Mouse (Mus musculus): Measurements from ENCODE around the gene Gm10260. TPM values are rescaled to one million over a fixed set of nuclear protein-coding genes. Genes with fewer than 3 reads are reported as not detected.

Gene Gm10260
- polyA plus RNA-seq, 1 experiment from 2014 or later, result 3.7 TPM

GRCm38 (mm10) chr13:97765913-97766312 lies 5.5 kb upstream of the Gm10260 start:
- no peaks in the 10 kb centered on the region for H3K9me3 ChIP-seq
- no peak overlapping the region for H3K4me3 ChIP-seq (replicated peaks)
- H3K27ac ChIP-seq, result no peak overlapping the region
- no peaks in the 10 kb centered on the region for H3K27me3 ChIP-seq
- WGBS, result 90% methylated on average over 2 of the region's 2 CpGs
- H3K36me3 ChIP-seq, result no peaks in the 10 kb centered on the region
- no peak overlapping the region for H3K9ac ChIP-seq (replicated peaks)
- ATAC-seq, result no peak
- H3K4me2 ChIP-seq (replicated peaks), result no peak overlapping the region
- H3K4me1 ChIP-seq (replicated peaks), result peaks cover 23% of the 10 kb centered on the region

DNA sequence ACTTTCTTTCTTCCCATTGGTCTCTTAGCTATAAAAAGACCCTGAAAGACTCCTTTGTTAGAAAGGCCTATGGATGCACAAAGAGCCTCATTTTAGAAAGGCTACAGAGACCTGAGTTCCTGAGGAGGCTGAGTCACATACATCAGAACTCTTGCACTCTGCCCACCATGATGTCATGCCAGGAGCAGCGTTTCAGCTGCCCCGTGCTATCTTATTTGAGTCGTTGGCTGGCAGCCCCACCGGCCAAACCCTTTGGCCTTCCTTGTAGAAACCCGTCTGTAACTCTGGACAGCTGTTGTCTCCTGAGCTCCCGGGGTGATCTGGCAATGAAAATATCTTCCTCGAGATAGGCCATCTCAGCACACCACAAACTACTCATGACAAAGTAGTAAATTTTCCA lies 3.6 kb upstream of the Gm10260 start:
- WGBS, result 68% methylated on average over 7 of the region's 7 CpGs
- no peaks in the 10 kb centered on the region for H3K36me3 ChIP-seq
- H3K9ac ChIP-seq (replicated peaks), result no peak overlapping the region
- H3K27ac ChIP-seq, result no peak overlapping the region
- ATAC-seq, result no peak
- H3K9me3 ChIP-seq, result no peaks in the 10 kb centered on the region
- H3K4me2 ChIP-seq (replicated peaks), result no peak overlapping the region
- H3K4me1 ChIP-seq (replicated peaks), result peaks cover 20% of the 10 kb centered on the region
- H3K4me3 ChIP-seq (replicated peaks), result no peak overlapping the region
- H3K27me3 ChIP-seq, result no peaks in the 10 kb centered on the region

DNA sequence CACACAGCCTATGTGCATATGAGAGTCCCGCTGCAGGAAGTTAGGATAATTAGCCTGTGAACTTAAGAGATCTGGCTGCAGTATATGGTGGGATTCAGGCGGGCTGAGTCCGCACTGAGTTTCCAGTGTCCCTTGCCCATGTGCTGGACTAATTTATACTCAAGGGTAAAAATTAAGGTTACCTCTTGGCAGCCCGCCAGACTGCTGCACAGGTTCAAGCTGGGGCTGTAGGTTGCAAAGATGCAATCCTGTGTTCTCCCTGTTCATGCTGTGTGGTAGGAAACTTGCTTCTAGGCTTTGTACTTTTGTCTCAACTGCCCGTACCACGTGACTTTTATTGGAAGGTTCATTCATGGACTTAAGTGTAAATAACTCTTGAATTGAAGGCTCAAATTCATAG lies 3.0 kb upstream of the Gm10260 start:
- H3K27ac ChIP-seq, result no peak overlapping the region
- no peaks in the 10 kb centered on the region for H3K27me3 ChIP-seq
- no peak overlapping the region for H3K4me3 ChIP-seq (replicated peaks)
- no peaks in the 10 kb centered on the region for H3K9me3 ChIP-seq
- no peaks in the 10 kb centered on the region for H3K36me3 ChIP-seq
- 0 out of 2 replicates have a peak, but pooled peaks have one; percentile 40 for ATAC-seq
- no peak overlapping the region for H3K9ac ChIP-seq (replicated peaks)
- WGBS, result 75% methylated on average over 6 of the region's 6 CpGs
- peaks cover 14% of the 10 kb centered on the region for H3K4me1 ChIP-seq (replicated peaks)
- no peak overlapping the region for H3K4me2 ChIP-seq (replicated peaks)

DNA sequence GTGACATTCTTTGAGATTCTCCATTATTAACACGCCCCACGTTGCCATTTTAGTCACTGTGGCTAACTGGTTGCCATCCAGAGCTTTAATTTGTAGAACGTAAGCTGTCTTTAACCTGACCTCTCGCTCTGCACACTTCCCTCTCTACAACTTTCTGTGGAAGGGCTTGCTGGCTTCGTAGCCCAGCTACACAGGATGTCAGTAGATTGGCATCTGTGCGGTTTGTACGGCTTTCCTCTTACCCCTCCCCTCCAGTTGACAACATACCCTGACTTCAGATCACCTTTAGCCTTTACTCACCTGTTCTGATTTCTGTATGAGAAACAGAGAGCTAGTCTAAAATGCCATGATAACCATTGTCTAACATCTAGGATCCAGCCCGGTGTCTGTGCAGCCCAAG lies 1.7 kb upstream of the Gm10260 start:
- no peak overlapping the region for H3K9ac ChIP-seq (replicated peaks)
- H3K27me3 ChIP-seq, result no peaks in the 10 kb centered on the region
- 93% methylated on average over 8 of the region's 8 CpGs for WGBS
- H3K4me2 ChIP-seq (replicated peaks), result no peak overlapping the region
- no peak overlapping the region for H3K27ac ChIP-seq
- no peaks in the 10 kb centered on the region for H3K36me3 ChIP-seq
- H3K9me3 ChIP-seq, result no peaks in the 10 kb centered on the region
- no peak for ATAC-seq
- H3K4me3 ChIP-seq (replicated peaks), result no peak overlapping the region
- H3K4me1 ChIP-seq (replicated peaks), result peaks cover 15% of the 10 kb centered on the region; the same call in 1 of the 2 replicates

GRCm38 (mm10) chr13:97757033-97757432 lies 3.4 kb downstream of the Gm10260 start:
- H3K4me1 ChIP-seq (replicated peaks), result 0 out of 2 replicates have a peak, but pooled peaks cover 9% of the 10 kb centered on the region
- no peak overlapping the region for H3K4me3 ChIP-seq (replicated peaks)
- ATAC-seq, result no peak
- H3K9me3 ChIP-seq, result no peaks in the 10 kb centered on the region
- H3K27me3 ChIP-seq, result no peaks in the 10 kb centered on the region
- H3K9ac ChIP-seq (replicated peaks), result no peak overlapping the region
- no peaks in the 10 kb centered on the region for H3K36me3 ChIP-seq
- no peak overlapping the region for H3K4me2 ChIP-seq (replicated peaks)
- WGBS, result 73% methylated on average over 4 of the region's 4 CpGs
- 0 out of 2 replicates have a peak overlapping the region, but pooled peaks have one; percentile 35 for H3K27ac ChIP-seq

DNA sequence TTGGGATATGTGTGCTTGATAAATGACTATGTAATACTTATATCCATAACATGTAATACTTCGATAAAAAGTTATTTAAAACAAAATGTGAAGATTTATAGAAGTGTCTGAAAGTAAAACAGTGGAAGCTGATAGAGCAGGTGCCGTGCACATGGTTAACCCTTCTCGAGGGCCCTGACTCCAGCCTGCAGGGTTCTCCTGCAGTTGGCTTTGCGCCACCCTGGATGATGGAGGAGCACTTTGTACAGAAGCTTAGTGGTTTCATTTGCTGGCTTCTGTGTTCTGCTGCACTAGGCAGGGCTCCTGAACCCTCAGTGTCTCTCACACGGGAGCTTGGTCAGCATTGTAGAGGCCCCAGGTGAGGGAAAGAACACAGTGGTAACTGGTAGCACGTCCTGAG lies 4.3 kb downstream of the Gm10260 start:
- H3K36me3 ChIP-seq, result no peaks in the 10 kb centered on the region
- no peaks in the 10 kb centered on the region for H3K27me3 ChIP-seq
- no peak overlapping the region for H3K9ac ChIP-seq (replicated peaks)
- WGBS, result 89% methylated on average over 6 of the region's 6 CpGs
- H3K4me2 ChIP-seq (replicated peaks), result no peak overlapping the region
- H3K4me3 ChIP-seq (replicated peaks), result no peak overlapping the region
- H3K9me3 ChIP-seq, result no peaks in the 10 kb centered on the region
- ATAC-seq, result no peak
- no peak overlapping the region for H3K27ac ChIP-seq
- 0 out of 2 replicates have a peak, but pooled peaks cover 10% of the 10 kb centered on the region for H3K4me1 ChIP-seq (replicated peaks)

- Histone ChIP-seq H3K9ac (replicated peaks) (no peak overlapping the region), H3K9me3 (no peaks in the 10 kb centered on the region), H3K4me3 (replicated peaks) (no peak overlapping the region), H3K36me3 (no peaks in the 10 kb centered on the region), H3K4me1 (replicated peaks) (peaks cover 34% of the 10 kb centered on the region), H3K27ac (peak overlapping the region; percentile 45; the same call in 1 of the 2 replicates), H3K27me3 (no peaks in the 10 kb centered on the region), H3K4me2 (replicated peaks) (no peak overlapping the region)
- WGBS, result 57% methylated on average over 4 of the region's 4 CpGs
- no peak for ATAC-seq
These were observed 9.5 kb downstream of the Gm10260 start for GRCm38 (mm10) chr13:97750851-97751381.

GRCm38 (mm10) chr13:97747037-97747860 lies 13.2 kb downstream of the Gm10260 start:
- 4% methylated on average over 20 of the region's 20 CpGs for WGBS
- Histone ChIP-seq H3K27me3 (no peaks in the 10 kb centered on the region), H3K36me3 (no peaks in the 10 kb centered on the region), H3K27ac (peak overlapping the region; percentile 92), H3K4me1 (replicated peaks) (peaks cover 61% of the 10 kb centered on the region), H3K4me3 (replicated peaks) (peak overlapping the region; percentile 12), H3K9me3 (no peaks in the 10 kb centered on the region), H3K4me2 (replicated peaks) (peak overlapping the region; percentile 43), H3K9ac (replicated peaks) (peak overlapping the region; percentile 36; the same call in 1 of the 2 replicates)
- peak; percentile 92 for ATAC-seq

DNA sequence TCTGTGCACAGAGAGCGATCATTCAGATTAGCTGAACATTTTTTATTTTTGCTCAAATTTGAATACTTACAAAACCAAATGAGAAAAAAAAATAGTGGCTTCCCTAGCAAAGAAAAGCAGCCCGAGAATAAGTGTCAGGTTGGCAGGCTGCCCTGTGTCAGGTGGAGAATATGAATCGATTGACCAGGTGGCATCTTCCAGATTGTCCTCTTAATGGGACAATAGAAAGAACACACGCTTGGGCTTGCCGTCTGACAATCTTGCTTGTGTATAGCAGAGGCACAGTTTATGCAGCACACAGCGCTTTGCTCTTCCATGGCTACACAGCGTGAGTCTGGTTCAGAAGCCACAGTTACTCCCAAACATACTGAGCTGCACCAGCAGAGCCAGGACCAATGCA lies 15.8 kb downstream of the Gm10260 start:
- Histone ChIP-seq H3K36me3 (no peaks in the 10 kb centered on the region), H3K27ac (no peak overlapping the region), H3K9ac (replicated peaks) (no peak overlapping the region), H3K4me2 (replicated peaks) (no peak overlapping the region), H3K4me3 (replicated peaks) (no peak overlapping the region), H3K27me3 (no peaks in the 10 kb centered on the region), H3K9me3 (no peaks in the 10 kb centered on the region), H3K4me1 (replicated peaks) (peaks cover 56% of the 10 kb centered on the region)
- no peak for ATAC-seq
- WGBS, result 57% methylated on average over 7 of the region's 7 CpGs

GRCm38 (mm10) chr13:97744036-97744435 lies 16.4 kb downstream of the Gm10260 start:
- no peaks in the 10 kb centered on the region for H3K27me3 ChIP-seq
- no peak overlapping the region for H3K27ac ChIP-seq
- peaks cover 56% of the 10 kb centered on the region for H3K4me1 ChIP-seq (replicated peaks)
- no peaks in the 10 kb centered on the region for H3K9me3 ChIP-seq
- H3K4me2 ChIP-seq (replicated peaks), result no peak overlapping the region
- 25% methylated on average over 2 of the region's 2 CpGs for WGBS
- no peak for ATAC-seq
- no peak overlapping the region for H3K4me3 ChIP-seq (replicated peaks)
- no peaks in the 10 kb centered on the region for H3K36me3 ChIP-seq
- H3K9ac ChIP-seq (replicated peaks), result no peak overlapping the region

DNA sequence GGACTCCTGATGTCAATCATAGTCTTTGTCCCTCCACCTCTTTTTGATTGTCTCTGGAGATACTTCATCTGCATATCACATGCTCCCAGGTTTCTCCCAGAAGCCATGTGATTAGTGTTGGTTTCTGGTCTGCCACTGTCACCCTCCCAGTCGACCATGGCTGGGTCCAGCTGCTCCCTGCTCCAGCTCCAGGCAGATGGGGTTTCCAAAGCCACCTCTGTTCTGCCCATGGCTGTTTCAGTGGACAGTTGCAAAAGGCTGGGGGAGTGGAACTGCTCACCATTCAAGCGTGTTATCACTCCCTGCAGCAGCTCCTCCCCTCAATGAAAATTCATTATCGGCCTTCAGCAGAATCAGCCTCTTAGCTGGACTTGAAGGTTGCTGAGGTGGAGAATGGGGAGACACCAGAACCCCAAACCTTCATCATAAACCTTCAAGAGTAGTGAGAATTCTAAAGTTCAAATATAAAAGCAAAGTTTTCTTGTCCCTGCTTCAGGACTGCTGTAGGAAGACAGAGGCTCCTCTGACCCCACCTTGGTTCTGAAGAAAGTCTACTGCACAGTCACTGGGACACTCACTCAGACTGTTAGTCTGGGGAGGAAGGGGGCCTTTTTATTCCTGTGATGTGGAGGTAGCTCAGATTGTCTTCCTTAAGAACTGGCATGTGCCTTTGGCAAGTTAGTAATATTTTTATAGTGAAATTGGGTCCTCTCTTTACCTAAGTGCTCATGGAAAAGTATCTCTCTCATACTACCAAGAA lies 17.0 kb downstream of the Gm10260 start:
- ATAC-seq, result no peak

GRCm38 (mm10) chr13:97735931-97736330 lies 24.5 kb downstream of the Gm10260 start:
- Histone ChIP-seq H3K4me1 (replicated peaks) (no peaks in the 10 kb centered on the region), H3K4me3 (replicated peaks) (no peak overlapping the region), H3K9ac (replicated peaks) (no peak overlapping the region), H3K27ac (no peak overlapping the region), H3K4me2 (replicated peaks) (no peak overlapping the region), H3K36me3 (no peaks in the 10 kb centered on the region), H3K27me3 (no peaks in the 10 kb centered on the region), H3K9me3 (no peaks in the 10 kb centered on the region)
- ATAC-seq, result no peak
- 92% methylated on average over 6 of the region's 6 CpGs for WGBS

More for the DNA sequence above, 17.0 kb downstream of the Gm10260 start:
- Histone ChIP-seq H3K4me1 (replicated peaks) (peaks cover 52% of the 10 kb centered on the region), H3K4me2 (replicated peaks) (no peak overlapping the region), H3K9ac (replicated peaks) (no peak overlapping the region), H3K36me3 (no peaks in the 10 kb centered on the region), H3K27ac (no peak overlapping the region), H3K27me3 (no peaks in the 10 kb centered on the region), H3K9me3 (no peaks in the 10 kb centered on the region), H3K4me3 (replicated peaks) (no peak overlapping the region)
- 38% methylated on average over 3 of the region's 3 CpGs for WGBS
